Mouse (Mus musculus) E14TG2a.4 (cell line): ENCODE results near the gene Bag1.

Experiments used
- H3K27me3 ChIP-seq: 2 replicates; pipeline ENCODE4 v1.6.1; 2014; ENCODE audit warnings: low read length, control low read depth; ENCODE audit not compliant: insufficient read depth
- H3K36me3 ChIP-seq: 2 replicates; pipeline ENCODE4 v1.6.1; 2014; ENCODE audit warnings: low read length, control low read depth; ENCODE audit not compliant: insufficient read depth
- H3K4me1 ChIP-seq: replicated peaks from 2 replicates; pipeline ENCODE4 v1.6.1; 2014; ENCODE audit warnings: low read depth, low read length, control low read depth
- H3K4me3 ChIP-seq: replicated peaks from 2 replicates; pipeline ENCODE4 v1.5.1; 2014; ENCODE audit warnings: mild to moderate bottlenecking, low read length
- H3K9me3 ChIP-seq: 2 replicates; pipeline ENCODE4 v1.6.1; 2014; ENCODE audit warnings: low read length, control low read depth
- CTCF ChIP-seq: conservative IDR thresholded peaks from 2 replicates; pipeline ENCODE4 v1.5.1; 2014; ENCODE audit warnings: low read length
- NANOG ChIP-seq: IDR thresholded peaks from 2 replicates; pipeline ENCODE4 v1.6.1; 2014; ENCODE audit warnings: borderline replicate concordance, low read length, mixed read lengths
- POU5F1 ChIP-seq: IDR thresholded peaks from 2 replicates; pipeline ENCODE4 v1.6.1; 2014; ENCODE audit warnings: low read length, borderline replicate concordance

The Bag1 gene

GRCm38 (mm10) chr4:40948160-40948708 lies at the start of gene Bag1, which contains the start of gene Chmp5:
TSS of gene Bag1 (minus strand) at chr4:40948294.
TSS of gene Chmp5 (plus strand) at chr4:40948407.
- Histone ChIP-seq H3K27me3 (no peaks in the 10 kb centered on the region), H3K4me1 (peaks cover 37% of the 10 kb centered on the region), H3K9me3 (no peaks in the 10 kb centered on the region), H3K4me3 (peak within 1 kb of the TSS; percentile 99), H3K36me3 (peaks cover 69% of the 10 kb centered on the region)
- no peak for TF ChIP-seq NANOG

DNA sequence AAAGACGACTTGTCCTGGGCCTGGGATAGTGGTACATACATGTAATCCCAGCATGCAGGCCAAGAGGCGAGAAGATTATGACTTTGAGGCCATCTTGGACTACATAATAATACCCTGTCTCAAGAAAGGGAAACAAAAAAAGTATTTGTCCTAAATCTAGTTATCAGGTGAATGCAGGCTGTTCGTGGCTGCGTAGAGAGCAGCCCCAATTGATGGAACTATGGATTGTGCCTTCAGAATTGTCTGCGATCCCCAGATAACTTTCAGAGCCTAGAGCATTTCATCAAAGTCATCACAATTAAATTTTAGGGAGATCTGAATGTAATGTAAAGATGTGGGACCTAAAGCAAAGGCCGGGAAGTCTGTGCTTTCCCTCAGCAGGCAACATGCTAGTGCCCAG lies 48.2 kb upstream of the Bag1 start:
- H3K27me3 ChIP-seq = no peaks in the 10 kb centered on the region
- TF ChIP-seq NANOG (no peak), CTCF (no peak), POU5F1 (no peak)
- H3K4me3 ChIP-seq = no peak overlapping the region
- no peaks in the 10 kb centered on the region for H3K4me1 ChIP-seq
- H3K9me3 ChIP-seq = no peaks in the 10 kb centered on the region
- H3K36me3 ChIP-seq = peaks cover 100% of the 10 kb centered on the region

DNA sequence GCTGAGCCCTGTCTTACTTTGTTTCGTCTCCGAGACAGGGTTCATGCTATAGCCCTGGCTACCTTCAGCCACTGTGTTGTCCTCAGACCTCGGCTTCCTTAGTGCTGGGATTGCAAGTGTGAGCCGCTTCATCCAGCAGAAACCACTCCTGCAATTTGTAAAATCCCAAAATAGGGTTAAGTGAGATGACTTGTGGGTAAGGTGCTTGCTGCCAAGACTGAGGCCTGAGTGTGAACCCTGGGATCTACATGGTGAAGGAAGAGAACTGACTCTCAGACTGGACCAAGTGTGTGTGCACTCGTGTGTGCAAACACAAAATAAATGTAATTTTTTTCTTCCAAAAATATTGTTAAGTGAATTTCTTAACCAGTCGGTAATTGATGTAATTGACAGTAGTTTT lies 41.5 kb upstream of the Bag1 start:
- Histone ChIP-seq H3K4me3 (no peak overlapping the region), H3K27me3 (no peaks in the 10 kb centered on the region), H3K9me3 (no peaks in the 10 kb centered on the region), H3K4me1 (no peaks in the 10 kb centered on the region), H3K36me3 (peaks cover 100% of the 10 kb centered on the region)
- TF ChIP-seq NANOG (no peak), POU5F1 (no peak), CTCF (no peak)

GRCm38 (mm10) chr4:40983686-40984085 lies 35.6 kb upstream of the Bag1 start:
- H3K4me3 ChIP-seq = no peak overlapping the region
- H3K27me3 ChIP-seq = no peaks in the 10 kb centered on the region
- H3K4me1 ChIP-seq = peaks cover 36% of the 10 kb centered on the region
- H3K36me3 ChIP-seq = peaks cover 100% of the 10 kb centered on the region
- H3K9me3 ChIP-seq = no peaks in the 10 kb centered on the region
- TF ChIP-seq POU5F1 = no peak
- no peak for TF ChIP-seq CTCF
- no peak for TF ChIP-seq NANOG

DNA sequence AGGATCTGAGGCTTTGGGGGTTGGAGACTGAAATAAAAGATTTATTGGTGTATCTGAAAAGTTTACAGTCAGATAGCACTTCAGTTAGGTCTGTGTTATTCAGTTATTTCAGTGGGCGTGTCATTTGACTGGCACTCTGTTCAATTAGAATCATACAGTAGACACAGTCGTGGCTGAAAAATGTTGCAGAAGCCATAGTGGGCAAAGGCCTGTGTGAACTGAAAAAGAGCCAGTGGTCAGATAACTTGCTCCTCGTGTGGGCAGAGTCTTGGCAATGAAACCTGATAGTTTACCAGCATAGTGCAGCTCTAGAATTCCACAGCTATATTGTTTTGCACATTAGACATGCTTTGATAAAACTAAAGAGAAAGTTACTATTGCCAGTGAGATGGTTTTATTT lies 34.4 kb upstream of the Bag1 start:
- H3K27me3 ChIP-seq = no peaks in the 10 kb centered on the region
- peaks cover 100% of the 10 kb centered on the region for H3K36me3 ChIP-seq
- H3K4me1 ChIP-seq = peaks cover 45% of the 10 kb centered on the region
- no peaks in the 10 kb centered on the region for H3K9me3 ChIP-seq
- no peak overlapping the region for H3K4me3 ChIP-seq
- no peak for TF ChIP-seq POU5F1

DNA sequence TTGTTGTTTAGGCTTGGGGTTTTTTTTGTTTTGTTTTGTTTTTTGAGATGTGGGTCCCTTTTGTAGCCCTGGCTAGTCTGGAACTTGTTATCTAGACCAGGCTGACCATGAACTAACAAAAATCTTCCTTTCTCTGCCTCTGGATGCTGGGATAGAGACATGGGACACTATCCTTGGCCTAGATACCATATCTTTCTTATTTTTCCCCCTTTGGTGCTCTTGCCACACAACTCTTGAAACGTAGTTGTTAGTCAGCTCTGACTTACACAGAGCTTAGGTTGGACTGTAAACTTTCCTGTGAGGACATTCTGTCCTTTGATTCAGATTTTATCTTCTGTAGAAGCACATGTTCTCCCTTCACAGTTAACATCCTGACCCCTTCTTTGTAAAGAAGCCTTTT lies 31.3 kb upstream of the Bag1 start:
- H3K36me3 ChIP-seq = peaks cover 98% of the 10 kb centered on the region
- TF ChIP-seq POU5F1 (no peak), CTCF (no peak), NANOG (no peak)
- no peak overlapping the region for H3K4me3 ChIP-seq
- peaks cover 69% of the 10 kb centered on the region for H3K4me1 ChIP-seq
- no peaks in the 10 kb centered on the region for H3K9me3 ChIP-seq
- H3K27me3 ChIP-seq = no peaks in the 10 kb centered on the region

DNA sequence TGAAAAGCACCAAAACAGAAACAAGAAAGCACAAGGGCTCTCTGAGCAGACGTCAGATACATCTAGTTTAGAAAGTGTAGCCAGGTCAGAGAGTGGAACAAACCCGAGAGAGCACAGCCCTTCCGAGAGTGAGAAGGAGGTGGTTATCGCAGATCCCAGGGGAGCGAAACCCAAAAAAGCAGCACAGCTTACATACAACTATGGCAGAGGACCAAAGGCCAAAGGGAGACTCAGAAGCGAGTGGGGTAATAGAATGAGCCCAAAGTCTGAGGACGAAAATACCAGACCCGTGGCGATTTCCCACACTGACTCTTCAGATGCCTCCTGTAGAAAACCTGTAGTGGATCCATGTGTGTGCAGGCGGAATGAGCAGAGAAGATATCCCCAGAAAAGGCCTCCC lies 28.6 kb upstream of the Bag1 start:
- no peak overlapping the region for H3K4me3 ChIP-seq
- TF ChIP-seq NANOG = no peak
- TF ChIP-seq CTCF = no peak
- TF ChIP-seq POU5F1 = no peak
- no peaks in the 10 kb centered on the region for H3K27me3 ChIP-seq
- peaks cover 94% of the 10 kb centered on the region for H3K36me3 ChIP-seq
- no peaks in the 10 kb centered on the region for H3K9me3 ChIP-seq
- peaks cover 88% of the 10 kb centered on the region for H3K4me1 ChIP-seq

- peaks cover 78% of the 10 kb centered on the region for H3K4me1 ChIP-seq
- no peak overlapping the region for H3K4me3 ChIP-seq
- H3K27me3 ChIP-seq = no peaks in the 10 kb centered on the region
- peaks cover 85% of the 10 kb centered on the region for H3K36me3 ChIP-seq
- H3K9me3 ChIP-seq = no peaks in the 10 kb centered on the region
- TF ChIP-seq POU5F1 (no peak), CTCF (no peak), NANOG (no peak)
These were observed 27.6 kb upstream of the Bag1 start for GRCm38 (mm10) chr4:40975678-40976077.

DNA sequence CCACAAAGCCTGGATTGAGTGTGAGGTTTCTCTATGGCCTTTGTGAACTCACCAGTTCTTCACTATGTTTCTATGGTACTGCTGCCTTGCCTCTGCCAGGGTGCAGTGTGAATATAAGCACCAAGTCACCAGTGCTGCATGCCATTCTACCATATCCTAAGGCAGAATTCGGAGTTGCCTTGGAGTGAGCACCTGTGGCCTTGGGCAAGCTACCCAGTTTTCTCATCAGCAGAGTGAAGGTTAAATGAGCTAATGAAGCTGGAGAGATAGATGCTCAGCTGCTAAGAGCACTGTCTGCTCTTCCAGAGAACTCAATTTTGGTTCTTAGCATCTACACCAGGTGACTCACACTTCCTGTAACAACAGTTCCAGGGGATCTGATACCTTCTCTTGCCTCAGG lies 25.9 kb upstream of the Bag1 start:
- H3K4me1 ChIP-seq = peaks cover 68% of the 10 kb centered on the region
- H3K27me3 ChIP-seq = no peaks in the 10 kb centered on the region
- peaks cover 68% of the 10 kb centered on the region for H3K36me3 ChIP-seq
- H3K9me3 ChIP-seq = no peaks in the 10 kb centered on the region
- no peak overlapping the region for H3K4me3 ChIP-seq
- no peak for TF ChIP-seq CTCF
- TF ChIP-seq POU5F1 = no peak
- no peak for TF ChIP-seq NANOG
